Mouse (Mus musculus): ENCODE data around the gene Prune1.
A peak's percentile ranks its signal among the peaks of the same experiment; 100 is the strongest.

Prune1 gene

GRCm38 (mm10) chr3:95281216-95282126, at the start of gene Prune1, which contains the start of gene Mindy1:
Prune1 (minus strand) TSS chr3:95282076.
Mindy1 (plus strand) TSS chr3:95281345.
- DNase-seq: peak; percentile 99

- DNase-seq: no peak
Measured at GRCm38 (mm10) chr3:95331528-95331927, 49.7 kb upstream of the Prune1 start.

GRCm38 (mm10) chr3:95328803-95329404, 47.0 kb upstream of the Prune1 start:
- no peak for DNase-seq

GRCm38 (mm10) chr3:95324454-95325144, 42.7 kb upstream of the Prune1 start:
- DNase-seq: no peak

GRCm38 (mm10) chr3:95323429-95323828, 41.6 kb upstream of the Prune1 start:
- DNase-seq: no peak

- DNase-seq: no peak
Measured at GRCm38 (mm10) chr3:95319701-95320625, 38.1 kb upstream of the Prune1 start.

- DNase-seq: no peak
Measured at GRCm38 (mm10) chr3:95319110-95319509, 37.2 kb upstream of the Prune1 start.

- DNase-seq: peak; percentile 85
Measured at GRCm38 (mm10) chr3:95318548-95318947, 36.7 kb upstream of the Prune1 start.

GRCm38 (mm10) chr3:95317414-95318080, 35.7 kb upstream of the Prune1 start:
- DNase-seq: peak; percentile 82

- no peak for DNase-seq
Measured at GRCm38 (mm10) chr3:95315844-95316550, 34.1 kb upstream of the Prune1 start.

- DNase-seq: peak; percentile 95
Measured at GRCm38 (mm10) chr3:95315094-95315843, 33.4 kb upstream of the Prune1 start.

- no peak for DNase-seq
Measured at GRCm38 (mm10) chr3:95314486-95315093, 32.7 kb upstream of the Prune1 start, which contains the start of gene Cers2. Cers2 (plus strand) TSS chr3:95314791.

- DNase-seq: no peak
Measured at GRCm38 (mm10) chr3:95314075-95314474, 32.2 kb upstream of the Prune1 start.

- DNase-seq: no peak
Measured at GRCm38 (mm10) chr3:95313476-95313875, 31.6 kb upstream of the Prune1 start.

GRCm38 (mm10) chr3:95312623-95313022, 30.7 kb upstream of the Prune1 start:
- no peak for DNase-seq

- peak; percentile 83 for DNase-seq
Measured at GRCm38 (mm10) chr3:95310968-95311882, 29.3 kb upstream of the Prune1 start.

GRCm38 (mm10) chr3:95310496-95310895, 28.6 kb upstream of the Prune1 start:
- no peak for DNase-seq

- DNase-seq: no peak
Measured at GRCm38 (mm10) chr3:95307100-95307499, 25.2 kb upstream of the Prune1 start, which contains the start of gene Anxa9. Anxa9 (minus strand) TSS chr3:95307176.
